Mouse (Mus musculus): ENCODE measurements around the gene Ndufaf3.

GRCm38 (mm10) chr9:108540846-108541245 is 26.4 kb downstream of the Ndufaf3 start:
- TF ChIP-seq CTCF (IDR thresholded peaks at IDR 0.05) (no peak), POLR2A (IDR thresholded peaks at IDR 0.05; ENCODE audit: insufficient read depth, low read depth, low read length) (no peak), EP300 (IDR thresholded peaks at IDR 0.05; ENCODE audit: insufficient read depth, low read depth, low read length) (no peak)

Data from heart, adult 2 months (tissue).